Mouse (Mus musculus): ENCODE data around the gene Cd44. TPM values are rescaled to one million over a fixed set of nuclear protein-coding genes. Genes with fewer than 3 reads are reported as not detected.

Gene Cd44
- total RNA-seq, 1 experiment from 2014 or later, result 54.6 TPM

DNA sequence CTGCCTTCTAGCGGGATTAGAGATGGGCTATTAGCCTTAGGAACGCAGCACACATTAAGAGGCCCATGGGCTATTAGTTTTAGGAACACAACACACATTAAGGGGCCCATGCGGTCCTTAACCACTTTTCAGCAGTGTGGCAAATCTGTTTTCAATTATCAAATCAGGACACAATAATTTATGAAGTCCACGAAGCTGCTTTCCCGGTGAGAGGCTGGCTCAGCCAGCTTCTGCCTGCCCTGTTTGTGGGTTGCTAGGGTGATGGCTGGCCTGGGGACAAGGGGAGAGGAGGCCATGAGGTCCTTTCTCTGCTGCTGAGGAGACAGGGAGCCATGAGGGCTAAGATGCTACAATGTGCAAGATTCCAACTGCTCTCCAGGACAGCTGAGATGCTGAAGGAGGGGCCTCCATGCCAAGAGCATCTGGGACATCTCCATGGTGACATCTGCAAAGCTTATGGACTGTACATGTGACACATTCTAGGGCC, 81.2 kb downstream of the Cd44 start:
- peak; percentile 4 for DNase-seq

DNA sequence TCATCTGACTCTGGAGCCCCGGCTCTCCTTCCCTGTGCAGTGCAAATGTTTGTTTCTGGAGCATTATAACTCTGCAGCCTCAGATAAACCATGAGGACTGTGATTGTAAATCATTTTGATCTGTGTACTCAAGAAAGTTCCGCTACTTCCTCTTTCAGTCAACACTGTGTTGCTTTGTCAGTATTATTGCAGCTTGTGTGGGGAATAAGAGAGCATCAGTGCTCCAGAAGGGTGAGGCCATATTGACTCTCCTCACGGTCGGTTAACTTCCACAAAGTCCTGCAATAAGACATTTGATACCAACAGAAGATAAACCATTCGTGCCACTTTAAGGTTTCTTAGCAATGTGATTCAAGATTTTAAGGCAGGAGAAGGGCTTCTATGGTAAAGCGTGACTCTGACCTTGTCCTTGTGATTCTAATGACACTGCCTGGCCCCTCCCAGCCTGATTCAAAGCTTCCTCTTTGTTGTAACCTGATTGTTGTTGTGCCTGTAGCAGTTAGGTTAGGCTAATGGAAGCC, 86.1 kb downstream of the Cd44 start:
- DNase-seq, result peak; percentile 44

DNA sequence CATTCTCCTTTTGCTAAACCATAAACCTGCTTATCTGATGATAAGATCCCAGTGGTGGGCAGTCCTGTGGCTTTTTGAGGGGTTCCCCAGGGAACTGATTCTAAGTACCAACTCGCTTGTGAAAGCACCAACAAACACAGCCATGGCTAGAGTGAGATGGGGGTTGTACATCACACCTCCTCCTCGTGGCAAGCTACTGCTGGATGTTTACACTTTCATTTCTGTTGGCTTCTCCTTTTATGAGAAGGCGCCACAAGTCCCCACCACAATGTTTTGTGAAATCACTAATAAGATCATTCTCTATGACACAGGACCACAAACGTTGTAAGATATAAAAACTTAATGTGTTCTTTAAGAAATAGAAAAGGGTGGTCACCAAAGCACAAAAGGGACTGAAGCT, 88.7 kb downstream of the Cd44 start:
- no peak for DNase-seq

DNA sequence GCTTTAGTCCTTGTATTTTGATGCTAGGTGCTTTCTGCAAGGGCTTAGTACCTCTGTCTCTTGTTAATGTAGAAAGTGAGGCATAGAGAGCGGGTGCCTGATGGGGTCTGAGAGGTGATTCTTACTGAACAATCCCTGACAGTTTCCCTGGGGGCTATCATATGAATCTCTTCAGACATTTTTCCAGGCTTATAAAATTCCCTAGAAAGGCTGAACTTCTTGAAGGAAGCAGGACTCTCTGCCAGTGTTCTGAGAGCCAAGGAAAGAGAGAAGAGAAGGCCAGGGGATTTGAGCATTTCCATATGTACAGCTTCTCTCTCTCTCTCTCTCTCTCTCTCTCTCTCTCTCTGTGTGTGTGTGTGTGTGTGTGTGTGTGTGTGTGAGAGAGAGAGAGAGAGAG, 92.0 kb downstream of the Cd44 start:
- DNase-seq, result no peak

DNA sequence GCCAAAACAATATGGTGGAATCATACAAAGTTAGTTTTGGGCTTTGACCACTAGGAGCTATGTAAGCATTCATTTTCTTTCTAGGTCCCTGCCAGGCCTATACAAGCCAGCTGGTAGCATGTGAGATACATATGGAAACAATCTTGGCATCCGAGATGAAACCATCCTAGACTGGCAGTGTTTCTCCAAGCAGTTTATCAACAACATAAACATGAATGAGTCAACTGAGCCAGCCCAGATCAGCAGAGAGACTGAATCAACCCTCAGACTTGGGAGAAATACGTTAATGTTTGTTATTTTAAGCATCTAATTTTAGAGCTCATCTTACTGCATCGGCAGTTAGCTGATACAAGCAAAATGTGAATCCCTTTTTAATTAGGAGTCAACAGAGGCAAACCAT, 93.8 kb downstream of the Cd44 start:
- no peak for DNase-seq

DNA sequence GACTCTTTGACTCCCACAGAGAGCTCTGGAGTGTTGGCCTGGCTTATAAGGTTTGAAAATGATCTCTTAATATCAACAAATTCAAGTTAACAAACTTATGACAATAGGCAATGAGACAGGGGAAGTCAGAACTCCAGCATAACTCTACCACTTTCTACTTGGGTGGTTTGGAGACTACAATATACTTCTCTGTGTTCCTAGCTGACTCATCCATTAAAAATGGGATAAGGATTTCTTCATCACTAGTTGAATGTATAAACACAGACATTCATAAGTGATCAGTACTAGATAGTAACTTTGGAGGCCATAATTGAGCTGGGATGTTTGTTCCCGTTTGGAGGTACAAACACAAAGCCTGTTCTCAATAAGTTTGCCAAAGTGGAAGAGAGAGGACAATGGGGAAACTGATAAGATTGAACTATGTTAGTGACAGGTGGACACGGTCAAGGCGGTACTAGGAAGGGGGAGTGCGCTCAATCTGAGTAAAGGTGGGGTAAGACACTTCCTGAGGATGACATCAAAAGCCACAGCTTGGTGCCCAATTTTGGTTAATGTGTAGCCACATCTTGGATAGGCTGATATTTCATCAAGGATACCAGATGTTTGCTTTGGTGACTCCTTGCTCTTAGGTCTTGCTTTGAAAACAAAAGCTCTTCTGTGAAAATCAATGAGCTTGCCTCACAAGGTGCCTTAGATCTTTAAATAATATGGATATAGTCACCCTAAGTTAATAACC, 95.5 kb downstream of the Cd44 start:
- no peak for DNase-seq

DNA sequence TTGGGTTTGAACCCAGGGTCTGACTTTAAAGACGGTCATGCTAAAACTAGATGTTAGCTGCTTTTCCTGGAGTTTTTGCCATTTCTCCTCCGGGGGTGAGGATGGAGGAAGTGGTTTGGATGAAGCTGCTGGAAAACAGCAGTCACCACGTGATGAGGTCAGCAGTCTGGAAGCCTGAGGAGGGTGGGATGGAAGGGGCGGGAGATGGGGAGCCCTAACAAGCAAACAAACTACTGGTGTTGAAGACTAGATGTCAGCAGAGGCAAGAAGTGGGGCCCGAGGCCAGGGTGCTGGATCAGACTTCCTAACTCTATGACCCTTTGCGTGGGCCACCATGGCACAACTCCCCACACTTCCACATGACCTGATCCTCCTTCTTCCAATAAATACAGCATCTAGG, 96.2 kb downstream of the Cd44 start:
- DNase-seq, result no peak

DNA sequence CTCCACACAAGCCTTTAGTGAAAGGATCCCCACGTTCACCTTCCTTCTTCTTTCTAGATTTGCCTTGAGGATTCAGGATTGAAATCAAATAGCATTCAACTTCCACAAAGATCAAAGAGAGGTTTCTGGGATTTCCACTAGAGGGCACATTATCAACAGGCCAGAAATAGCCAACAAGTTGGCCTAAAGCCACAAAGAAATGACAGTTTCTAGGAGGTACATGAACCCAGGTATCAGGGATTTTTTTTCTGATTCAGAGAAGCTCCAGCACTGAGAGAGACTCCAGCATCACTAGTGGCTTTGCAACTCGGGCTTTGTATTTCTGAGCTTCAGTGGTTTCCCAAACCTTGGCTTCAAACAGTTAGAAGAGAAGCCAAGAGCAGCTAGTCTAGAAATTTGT, 97.4 kb downstream of the Cd44 start:
- DNase-seq, result peak; percentile 18

DNA sequence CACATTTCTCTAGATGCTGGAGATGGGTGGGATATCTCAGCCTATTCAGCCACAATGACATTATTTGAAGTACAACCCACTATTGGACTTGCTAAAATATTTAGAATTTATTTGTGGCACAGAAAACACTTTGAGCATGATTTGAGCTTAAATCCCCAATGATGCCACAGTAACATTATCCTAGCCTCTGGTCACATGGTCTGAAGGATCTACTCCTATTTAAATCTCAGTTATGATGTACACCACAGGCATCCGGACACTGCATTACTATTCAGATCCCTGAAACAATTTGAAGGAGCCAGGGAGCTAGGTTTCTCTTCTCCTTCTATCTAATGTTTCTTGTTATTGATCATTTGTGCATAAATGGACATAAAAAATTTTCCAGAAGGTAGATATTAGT, 99.6 kb downstream of the Cd44 start:
- no peak for DNase-seq

DNA sequence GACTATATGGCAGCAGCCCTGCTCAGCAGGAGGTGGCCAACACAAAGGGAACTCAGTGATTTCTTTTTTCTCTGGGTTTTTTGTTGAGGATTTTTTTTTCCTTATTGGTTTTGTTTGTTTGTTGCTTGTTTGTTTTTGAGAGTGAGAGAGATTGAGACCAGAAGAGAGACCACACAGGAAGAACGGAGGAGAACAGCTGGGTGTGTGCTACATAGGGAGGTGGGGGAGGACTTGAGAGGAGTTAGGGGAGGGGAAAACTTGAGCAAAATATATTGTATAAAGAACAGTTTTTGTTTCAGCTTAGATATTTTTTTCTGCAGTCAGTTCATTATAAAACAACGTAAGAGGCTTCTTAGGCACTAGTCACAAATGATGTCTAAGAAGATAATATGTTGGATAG, 103.3 kb downstream of the Cd44 start:
- no peak for DNase-seq

DNA sequence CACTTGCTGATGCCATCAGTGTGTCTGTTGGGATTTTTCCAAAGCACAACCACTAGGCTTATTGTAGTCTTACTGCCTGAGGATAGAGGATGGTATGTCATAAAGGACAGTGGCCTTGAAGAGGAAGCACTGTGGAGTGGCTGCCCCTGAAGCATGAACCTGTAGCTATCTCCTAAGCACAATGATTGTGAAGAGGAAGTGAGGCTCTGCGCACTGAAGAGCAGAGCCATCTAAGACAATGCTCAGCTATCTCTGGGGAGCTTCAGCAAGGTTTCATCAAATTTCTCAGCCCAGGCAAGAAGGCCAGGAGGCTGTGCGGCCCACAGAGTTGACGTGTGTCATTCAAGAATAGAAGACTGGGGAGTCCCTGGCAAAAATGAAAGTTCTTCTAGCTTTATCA, 106.4 kb downstream of the Cd44 start:
- no peak for DNase-seq

DNA sequence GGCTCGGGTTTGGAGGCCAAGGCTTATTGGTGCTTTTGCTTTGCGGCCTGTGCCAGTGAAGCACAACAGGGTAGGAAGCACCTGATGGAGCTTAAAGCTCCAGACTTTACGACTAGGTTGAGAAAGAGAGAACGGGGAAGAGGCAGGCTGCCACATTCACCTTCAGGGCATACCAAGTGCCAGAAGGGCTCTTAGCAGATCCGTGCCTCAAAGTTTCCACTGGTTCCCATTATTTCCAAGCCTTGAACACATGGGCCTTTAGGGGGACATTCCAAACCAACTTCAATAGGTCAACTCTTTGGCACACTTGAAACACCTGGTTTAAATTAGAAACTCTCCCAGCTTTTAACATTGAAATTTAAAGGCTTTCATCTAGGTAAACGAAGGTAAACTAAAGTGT, 108.7 kb downstream of the Cd44 start:
- no peak for DNase-seq

DNA sequence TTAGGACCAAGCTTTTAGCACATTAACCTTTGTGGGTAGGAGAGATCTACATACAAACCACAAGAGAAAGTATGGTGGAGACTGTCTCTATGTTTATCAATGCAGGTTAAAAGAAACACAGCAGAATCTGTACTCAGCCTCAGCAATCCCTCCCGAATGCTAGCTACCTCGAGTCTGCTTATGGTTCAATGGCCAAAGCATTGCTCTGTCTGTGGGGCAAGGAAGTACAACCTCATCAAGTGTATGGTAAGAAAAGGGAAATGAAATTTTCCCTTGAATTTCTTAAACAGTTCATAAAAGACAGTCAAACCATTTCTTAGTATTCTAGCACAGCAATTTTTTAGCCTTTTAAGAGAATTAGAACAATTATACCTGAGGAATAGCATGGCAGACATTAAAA, 109.8 kb downstream of the Cd44 start:
- DNase-seq, result no peak

DNA sequence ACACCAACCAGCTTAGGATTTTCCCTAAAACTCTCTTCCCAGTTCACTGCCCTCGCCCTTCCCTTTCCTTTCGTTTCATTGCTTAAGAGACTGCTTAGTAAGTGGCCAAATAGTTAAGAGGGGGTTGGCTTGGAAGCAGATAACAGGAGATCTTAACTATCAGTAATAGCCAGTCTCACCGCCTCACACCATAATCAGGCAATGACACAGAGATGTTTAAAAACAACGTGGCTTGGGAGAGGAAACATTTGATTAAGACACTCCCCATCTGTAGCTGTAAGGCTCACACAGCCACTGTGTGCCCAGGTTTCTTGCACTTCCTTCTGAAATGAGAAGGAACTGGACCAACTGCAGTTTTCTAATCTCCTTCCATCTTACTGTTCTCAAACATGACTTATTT, 115.8 kb downstream of the Cd44 start:
- no peak for DNase-seq

DNA sequence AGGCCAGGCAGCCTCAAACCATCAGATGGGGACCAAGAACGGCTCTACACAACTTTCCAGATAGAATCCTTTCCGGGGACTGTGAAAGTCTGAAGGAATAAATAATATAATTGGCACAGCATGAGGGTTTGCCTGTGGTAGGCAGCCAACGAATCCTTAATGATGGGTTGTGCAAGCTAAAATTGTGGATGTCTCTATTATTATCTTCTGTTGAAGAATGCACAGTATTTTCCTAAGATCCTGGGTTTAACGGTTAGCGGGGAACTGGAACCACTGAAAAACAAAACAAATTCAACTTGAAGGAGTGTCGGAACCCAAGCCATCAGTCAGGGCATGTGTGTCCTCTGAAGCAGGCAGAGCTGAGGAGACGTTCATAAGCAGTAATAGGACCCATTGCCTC, 118.7 kb downstream of the Cd44 start:
- no peak for DNase-seq

DNA sequence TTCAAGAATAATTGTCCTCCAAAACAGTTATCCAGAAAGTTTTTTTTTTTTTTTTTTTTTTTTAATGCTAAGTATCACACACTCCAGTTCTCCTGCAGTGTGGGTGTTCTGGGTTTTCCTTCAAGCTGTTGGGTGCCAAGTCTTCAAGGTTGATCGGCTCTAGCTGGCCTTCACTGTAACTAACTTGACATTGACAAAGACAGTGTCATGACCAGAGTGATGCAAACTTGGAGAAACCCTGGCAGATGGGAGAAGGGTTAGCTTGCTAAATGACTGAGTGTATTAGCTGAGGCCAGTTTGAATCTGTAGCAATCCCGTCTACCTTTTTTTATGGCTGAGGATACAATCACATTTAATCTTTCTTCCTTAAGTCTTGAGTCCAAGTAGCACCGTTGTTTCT, 123.3 kb downstream of the Cd44 start:
- no peak for DNase-seq

DNA sequence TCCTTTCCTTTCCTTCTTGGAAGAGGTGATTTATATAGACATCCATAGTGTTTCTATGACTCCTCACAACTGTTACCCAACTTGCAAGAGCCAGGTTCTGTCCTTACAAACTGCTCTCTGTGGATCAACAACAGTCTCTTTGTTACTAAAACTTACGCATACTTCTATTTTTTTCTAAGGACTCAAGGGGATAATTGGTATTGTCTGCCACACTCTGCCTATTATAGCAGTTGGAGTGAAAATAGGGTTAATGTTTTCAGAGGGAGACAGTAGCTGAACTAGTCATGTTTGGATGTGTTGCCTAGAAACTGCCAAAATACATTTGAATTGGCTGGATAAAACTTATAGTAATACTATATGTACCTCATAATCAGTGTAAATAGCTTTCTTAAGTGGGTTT, 125.9 kb downstream of the Cd44 start:
- no peak for DNase-seq

DNA sequence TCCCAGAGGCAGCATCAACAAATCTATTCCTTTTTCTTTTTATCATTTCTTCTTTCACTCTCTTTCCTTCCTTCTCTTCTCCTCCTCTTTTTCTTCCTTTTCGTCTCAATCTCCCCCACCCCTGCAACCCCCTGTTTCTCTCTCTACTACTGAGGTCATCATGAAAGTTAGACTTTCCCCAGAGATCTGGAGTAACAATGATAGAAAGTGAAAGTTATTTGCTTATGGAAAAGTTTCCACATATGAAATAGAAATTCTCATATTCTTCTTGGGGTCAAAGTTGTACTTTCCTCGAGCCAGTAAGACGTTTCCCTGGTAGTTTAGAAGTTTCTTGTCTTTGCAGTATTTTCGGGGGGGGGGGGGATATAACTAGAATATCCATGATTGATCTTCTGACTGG, 126.8 kb downstream of the Cd44 start:
- no peak for DNase-seq

DNA sequence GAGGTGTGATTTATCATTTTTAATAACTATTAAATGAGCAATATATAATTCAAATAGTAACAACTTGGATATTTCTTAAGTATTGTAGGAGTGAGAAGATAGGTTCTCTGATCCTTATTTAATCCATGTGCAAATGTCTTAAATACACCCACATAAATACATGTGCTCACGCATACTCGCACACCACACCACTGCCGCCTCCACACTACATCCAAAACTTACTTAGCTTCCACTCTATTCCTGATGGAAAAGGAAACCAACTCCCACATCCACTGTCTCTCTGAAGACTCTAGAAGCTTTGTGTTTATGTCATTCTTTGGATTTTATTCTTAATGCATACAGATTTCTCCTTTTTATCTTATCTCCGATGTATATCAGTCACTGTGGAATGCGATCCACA, 129.2 kb downstream of the Cd44 start:
- DNase-seq, result no peak

DNA sequence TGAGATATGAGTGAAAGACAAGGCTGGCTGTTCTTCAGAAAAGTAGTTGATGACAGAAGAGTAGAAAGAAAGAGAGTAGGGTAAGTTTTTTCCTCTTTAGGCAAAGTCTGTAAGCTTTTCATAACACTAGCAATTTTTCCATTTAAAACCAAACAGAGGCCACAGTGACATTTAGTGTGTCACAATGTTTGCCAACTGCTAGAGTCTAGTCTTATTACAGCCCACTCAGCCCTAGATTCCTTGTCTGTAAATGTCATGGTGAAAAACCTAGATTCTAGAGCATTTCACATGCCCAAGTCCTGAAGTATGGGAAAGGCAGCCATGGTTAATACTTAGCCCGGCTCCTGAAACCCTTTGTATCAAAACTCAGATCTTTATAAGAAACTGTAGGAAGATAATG, 130.2 kb downstream of the Cd44 start:
- no peak for DNase-seq

DNA sequence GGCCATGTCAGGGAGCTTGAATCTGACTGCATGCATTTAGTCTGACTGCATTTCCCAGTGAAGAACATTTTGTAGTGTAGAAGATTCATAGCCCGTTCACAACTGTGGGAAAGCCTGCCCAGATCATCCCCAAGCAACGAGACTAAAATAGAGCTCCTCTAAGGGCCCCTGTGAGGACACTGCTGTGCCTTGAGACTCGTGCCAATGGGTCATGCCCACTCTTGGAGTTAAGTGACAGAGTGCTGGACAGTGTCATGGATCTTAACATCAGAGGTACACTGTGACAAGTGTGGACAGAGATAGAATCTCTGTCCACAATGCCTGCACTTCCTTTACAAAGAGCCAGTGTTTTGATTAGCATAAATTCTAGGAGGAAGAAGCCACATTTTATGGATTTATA, 133.2 kb downstream of the Cd44 start:
- no peak for DNase-seq

DNA sequence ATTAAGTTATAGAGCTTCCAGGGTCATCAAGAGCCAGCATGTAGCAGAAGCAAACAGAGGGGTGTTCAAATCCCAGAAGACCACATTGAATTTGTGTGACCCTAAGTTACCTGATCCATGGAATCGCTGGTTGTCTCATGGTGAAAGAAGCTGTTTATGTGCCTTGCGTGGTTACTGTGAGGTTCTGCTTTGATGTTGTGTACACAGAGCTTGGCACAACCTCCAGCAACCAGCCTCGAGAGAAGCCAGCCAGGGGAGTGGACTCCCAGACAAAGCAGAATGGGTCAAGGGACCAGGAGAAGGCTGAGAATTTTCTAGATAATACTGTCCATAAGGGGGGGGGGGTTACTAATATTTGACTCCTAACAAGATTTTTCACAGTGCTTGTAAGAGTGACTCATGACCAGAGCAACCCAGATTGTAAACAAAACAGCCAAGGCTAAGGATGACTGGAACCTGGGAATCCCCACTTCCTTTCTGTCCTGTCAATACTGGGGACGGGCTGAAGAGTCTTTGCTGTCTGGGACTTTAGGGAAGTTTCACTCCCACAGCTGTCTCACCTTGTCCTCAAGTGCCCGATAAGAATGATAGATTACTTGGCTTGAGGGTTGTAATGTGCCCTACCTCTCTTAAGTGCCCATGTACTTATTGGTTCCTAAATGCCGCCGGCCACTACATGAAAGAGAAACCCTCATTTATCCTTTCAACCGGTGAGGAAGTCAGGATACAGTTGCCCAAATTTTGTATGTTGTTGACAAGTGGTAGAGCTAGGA, 136.7 kb downstream of the Cd44 start:
- DNase-seq, result peak; percentile 15

DNA sequence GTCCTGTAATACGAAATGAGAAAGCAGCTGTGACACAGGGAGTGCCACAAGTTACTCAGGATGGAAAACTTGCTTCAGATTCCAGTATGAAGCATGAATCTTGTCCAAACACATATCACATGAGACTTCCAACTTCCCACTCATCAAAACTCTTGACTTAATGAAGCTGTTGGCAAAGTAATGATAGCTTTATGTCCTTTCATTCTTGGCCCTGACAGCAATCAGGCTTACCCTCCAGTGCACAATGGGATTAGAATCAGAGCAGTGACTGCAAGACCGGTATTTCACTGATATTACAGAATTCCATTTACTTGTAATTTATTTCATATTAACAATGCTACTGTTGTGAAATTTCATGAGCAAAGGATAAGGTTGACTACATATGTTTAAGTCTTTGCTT, 137.5 kb downstream of the Cd44 start:
- DNase-seq, result no peak

DNA sequence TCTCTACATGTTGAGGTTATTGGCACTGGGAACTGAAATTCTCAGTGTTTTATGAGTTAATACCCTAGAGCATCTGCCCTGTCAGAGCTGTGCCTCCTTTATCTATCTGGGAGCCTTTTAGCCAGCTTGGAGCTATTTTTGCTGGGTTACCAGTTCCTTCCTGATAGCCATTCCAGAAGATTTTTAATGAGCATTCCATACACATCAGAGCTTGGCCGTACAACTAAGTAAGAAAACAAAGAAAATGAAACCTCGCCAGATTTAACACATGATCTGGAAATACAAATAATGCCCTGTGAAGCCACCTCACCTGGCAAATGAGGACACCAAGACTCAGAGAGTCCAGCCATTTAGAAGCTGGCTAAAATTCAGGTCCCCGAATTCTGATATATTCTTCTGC, 138.3 kb downstream of the Cd44 start:
- no peak for DNase-seq

Measured in adrenal gland, postnatal 14 days (tissue).